Mouse (Mus musculus): ENCODE measurements around the gene Slc22a14. TPM values are rescaled to one million over a fixed set of nuclear protein-coding genes. Genes with fewer than 3 reads are reported as not detected.
"Not testable (repeated sequence)": the region's sequence is repeated elsewhere in the genome, so short reads cannot be mapped to it uniquely, and the experiment has no call there.

Slc22a14 gene
- polyA plus RNA-seq, 1 experiment, result not detected

GRCm38 (mm10) chr9:119375008-119375407, 9.7 kb upstream of the Slc22a14 start:
- Histone ChIP-seq H3K36me3 (ENCODE audit: control insufficient read depth, insufficient read depth) (no peaks in the 10 kb centered on the region), H3K4me2 (ENCODE audit: low read depth) (no peak overlapping the region), H3K79me2 (ENCODE audit: control insufficient read depth, insufficient read depth) (no peaks in the 10 kb centered on the region), H3K4me3 (no peak overlapping the region), H3ac (ENCODE audit: control insufficient read depth, insufficient read length) (no peak overlapping the region), H3K27me3 (ENCODE audit: control insufficient read depth, insufficient read depth, insufficient read length) (no peaks in the 10 kb centered on the region)
- TF ChIP-seq USF1 (IDR thresholded peaks at IDR 0.05; ENCODE audit: low read depth), result no peak
- TF ChIP-seq SRF (IDR thresholded peaks at IDR 0.05; ENCODE audit: control insufficient read depth, insufficient read length, low read depth), result no peak
- no peak for TF ChIP-seq POLR2AphosphoS2 (IDR thresholded peaks at IDR 0.05; ENCODE audit: insufficient read length, low read depth)
- TF ChIP-seq MAX (IDR thresholded peaks at IDR 0.05; ENCODE audit: low read depth), result no peak
- no peak for TF ChIP-seq REST (IDR thresholded peaks at IDR 0.05; ENCODE audit: insufficient read depth, insufficient read length)
- TF ChIP-seq POLR2A (IDR thresholded peaks at IDR 0.05; ENCODE audit: insufficient read length, low read depth), result no peak
- TF ChIP-seq E2F4 (IDR thresholded peaks at IDR 0.05; ENCODE audit: insufficient read depth), result no peak
- no peak for TF ChIP-seq TCF3 (IDR thresholded peaks at IDR 0.05; ENCODE audit: insufficient read length, low read depth)
- no peak for TF ChIP-seq TCF12 (IDR thresholded peaks at IDR 0.05; ENCODE audit: insufficient read depth, poor library complexity, severe bottlenecking)
- TF ChIP-seq MYOG (IDR thresholded peaks at IDR 0.05; ENCODE audit: control insufficient read depth in 1 of 3, insufficient read depth in 1 of 3, insufficient read length in 2 of 3, low read depth in 2 of 3), result no peak
- TF ChIP-seq MYOD1 (IDR thresholded peaks at IDR 0.05; ENCODE audit: control insufficient read depth in 1 of 3, insufficient read length in 2 of 3, low read depth in 2 of 3), result no peak
- TF ChIP-seq CEBPB (IDR thresholded peaks at IDR 0.05; ENCODE audit: insufficient read depth, poor library complexity, severe bottlenecking), result no peak

DNA sequence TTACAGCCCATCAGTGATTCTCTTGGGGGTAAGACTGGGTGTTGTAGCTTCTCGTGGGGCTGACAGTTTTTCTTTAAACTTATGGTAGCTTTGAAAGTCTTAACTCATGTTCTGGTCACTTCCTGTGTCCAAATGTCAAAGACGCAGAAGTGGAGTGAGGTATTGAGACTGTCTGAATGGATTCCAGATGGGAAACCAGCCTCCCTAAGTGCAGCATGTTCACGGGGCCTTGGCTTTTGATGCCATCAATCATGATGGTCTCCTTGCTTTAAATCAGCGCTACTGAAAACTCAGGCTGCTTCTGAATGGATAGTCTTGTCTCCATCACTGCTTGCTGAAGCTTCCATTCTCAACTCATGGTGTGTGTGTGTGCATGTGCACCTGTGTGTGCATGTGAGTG, 5.9 kb upstream of the Slc22a14 start:
- Histone ChIP-seq H3K4me2 (ENCODE audit: low read depth) (no peak overlapping the region), H3K36me3 (ENCODE audit: control insufficient read depth, insufficient read depth) (no peaks in the 10 kb centered on the region), H3K27me3 (ENCODE audit: control insufficient read depth, insufficient read depth, insufficient read length) (no peaks in the 10 kb centered on the region), H3K4me3 (no peak overlapping the region), H3ac (ENCODE audit: control insufficient read depth, insufficient read length) (no peak overlapping the region), H3K79me2 (ENCODE audit: control insufficient read depth, insufficient read depth) (no peaks in the 10 kb centered on the region)
- no peak for TF ChIP-seq TCF12 (IDR thresholded peaks at IDR 0.05; ENCODE audit: insufficient read depth, poor library complexity, severe bottlenecking)
- TF ChIP-seq MYOG (IDR thresholded peaks at IDR 0.05; ENCODE audit: control insufficient read depth in 1 of 3, insufficient read depth in 1 of 3, insufficient read length in 2 of 3, low read depth in 2 of 3), result no peak
- no peak for TF ChIP-seq SRF (IDR thresholded peaks at IDR 0.05; ENCODE audit: control insufficient read depth, insufficient read length, low read depth)
- no peak for TF ChIP-seq POLR2AphosphoS2 (IDR thresholded peaks at IDR 0.05; ENCODE audit: insufficient read length, low read depth)
- TF ChIP-seq MYOD1 (IDR thresholded peaks at IDR 0.05; ENCODE audit: control insufficient read depth in 1 of 3, insufficient read length in 2 of 3, low read depth in 2 of 3), result no peak
- TF ChIP-seq USF1 (IDR thresholded peaks at IDR 0.05; ENCODE audit: low read depth), result no peak
- no peak for TF ChIP-seq TCF3 (IDR thresholded peaks at IDR 0.05; ENCODE audit: insufficient read length, low read depth)
- TF ChIP-seq E2F4 (IDR thresholded peaks at IDR 0.05; ENCODE audit: insufficient read depth), result no peak
- no peak for TF ChIP-seq MAX (IDR thresholded peaks at IDR 0.05; ENCODE audit: low read depth)
- no peak for TF ChIP-seq POLR2A (IDR thresholded peaks at IDR 0.05; ENCODE audit: insufficient read length, low read depth)
- TF ChIP-seq REST (IDR thresholded peaks at IDR 0.05; ENCODE audit: insufficient read depth, insufficient read length), result no peak
- no peak for TF ChIP-seq CEBPB (IDR thresholded peaks at IDR 0.05; ENCODE audit: insufficient read depth, poor library complexity, severe bottlenecking)

GRCm38 (mm10) chr9:119370770-119371169, 5.4 kb upstream of the Slc22a14 start:
- H3K36me3 ChIP-seq (ENCODE audit: control insufficient read depth, insufficient read depth); H3K79me2 ChIP-seq (ENCODE audit: control insufficient read depth, insufficient read depth); H3ac ChIP-seq (ENCODE audit: control insufficient read depth, insufficient read length); H3K4me2 ChIP-seq (ENCODE audit: low read depth); H3K27me3 ChIP-seq (ENCODE audit: control insufficient read depth, insufficient read depth, insufficient read length); H3K4me3 ChIP-seq: not testable (repeated sequence)

DNA sequence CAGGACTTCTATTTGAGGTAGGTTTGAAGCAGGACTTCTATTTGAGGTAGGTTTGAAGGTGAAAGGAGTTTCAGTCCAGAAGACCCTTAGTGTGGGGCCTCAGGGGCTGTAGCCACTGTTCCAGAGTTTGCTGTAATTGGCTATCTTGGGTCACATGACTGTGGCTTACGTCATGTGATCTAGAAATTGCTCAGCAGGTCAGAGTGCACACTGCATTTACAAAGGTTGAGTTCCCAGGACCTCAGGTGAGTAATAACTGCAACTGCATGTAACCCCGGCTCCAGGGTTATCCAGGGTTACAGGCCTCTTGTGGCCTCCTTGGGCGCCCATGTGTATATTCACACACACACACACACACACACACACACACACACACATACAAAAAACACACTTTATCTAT, 3.0 kb upstream of the Slc22a14 start:
- no peaks in the 10 kb centered on the region for H3K27me3 ChIP-seq (ENCODE audit: control insufficient read depth, insufficient read depth, insufficient read length)
- H3K36me3 ChIP-seq (ENCODE audit: control insufficient read depth, insufficient read depth), result no peaks in the 10 kb centered on the region
- H3K79me2 ChIP-seq (ENCODE audit: control insufficient read depth, insufficient read depth), result no peaks in the 10 kb centered on the region
- no peak overlapping the region for H3K4me3 ChIP-seq
- no peak overlapping the region for H3K4me2 ChIP-seq (ENCODE audit: low read depth)
- H3ac ChIP-seq (ENCODE audit: control insufficient read depth, insufficient read length), result no peak overlapping the region
- TF ChIP-seq E2F4 (IDR thresholded peaks at IDR 0.05; ENCODE audit: insufficient read depth), result no peak
- TF ChIP-seq POLR2AphosphoS2 (IDR thresholded peaks at IDR 0.05; ENCODE audit: insufficient read length, low read depth), result no peak
- TF ChIP-seq TCF12 (IDR thresholded peaks at IDR 0.05; ENCODE audit: insufficient read depth, poor library complexity, severe bottlenecking), result no peak
- TF ChIP-seq MYOD1 (IDR thresholded peaks at IDR 0.05; ENCODE audit: control insufficient read depth in 1 of 3, insufficient read length in 2 of 3, low read depth in 2 of 3), result no peak
- TF ChIP-seq MYOG (IDR thresholded peaks at IDR 0.05; ENCODE audit: control insufficient read depth in 1 of 3, insufficient read depth in 1 of 3, insufficient read length in 2 of 3, low read depth in 2 of 3), result no peak
- no peak for TF ChIP-seq POLR2A (IDR thresholded peaks at IDR 0.05; ENCODE audit: insufficient read length, low read depth)
- TF ChIP-seq TCF3 (IDR thresholded peaks at IDR 0.05; ENCODE audit: insufficient read length, low read depth), result no peak
- TF ChIP-seq USF1 (IDR thresholded peaks at IDR 0.05; ENCODE audit: low read depth), result no peak
- TF ChIP-seq MAX (IDR thresholded peaks at IDR 0.05; ENCODE audit: low read depth), result no peak
- TF ChIP-seq SRF (IDR thresholded peaks at IDR 0.05; ENCODE audit: control insufficient read depth, insufficient read length, low read depth), result no peak
- TF ChIP-seq REST (IDR thresholded peaks at IDR 0.05; ENCODE audit: insufficient read depth, insufficient read length), result no peak
- TF ChIP-seq CEBPB (IDR thresholded peaks at IDR 0.05; ENCODE audit: insufficient read depth, poor library complexity, severe bottlenecking), result no peak

GRCm38 (mm10) chr9:119363229-119363628, 2.1 kb downstream of the Slc22a14 start:
- no peaks in the 10 kb centered on the region for H3K27me3 ChIP-seq (ENCODE audit: control insufficient read depth, insufficient read depth, insufficient read length)
- no peak for TF ChIP-seq REST (IDR thresholded peaks at IDR 0.05; ENCODE audit: insufficient read depth, insufficient read length)
- TF ChIP-seq TCF3 (IDR thresholded peaks at IDR 0.05; ENCODE audit: insufficient read length, low read depth), result no peak
- no peak for TF ChIP-seq USF1 (IDR thresholded peaks at IDR 0.05; ENCODE audit: low read depth)
- TF ChIP-seq POLR2AphosphoS2 (IDR thresholded peaks at IDR 0.05; ENCODE audit: insufficient read length, low read depth), result no peak
- TF ChIP-seq MYOD1 (IDR thresholded peaks at IDR 0.05; ENCODE audit: control insufficient read depth in 1 of 3, insufficient read length in 2 of 3, low read depth in 2 of 3), result no peak
- no peak for TF ChIP-seq SRF (IDR thresholded peaks at IDR 0.05; ENCODE audit: control insufficient read depth, insufficient read length, low read depth)
- TF ChIP-seq POLR2A (IDR thresholded peaks at IDR 0.05; ENCODE audit: insufficient read length, low read depth), result no peak
- TF ChIP-seq MYOG (IDR thresholded peaks at IDR 0.05; ENCODE audit: control insufficient read depth in 1 of 3, insufficient read depth in 1 of 3, insufficient read length in 2 of 3, low read depth in 2 of 3), result no peak
- TF ChIP-seq CEBPB (IDR thresholded peaks at IDR 0.05; ENCODE audit: insufficient read depth, poor library complexity, severe bottlenecking), result no peak
- TF ChIP-seq TCF12 (IDR thresholded peaks at IDR 0.05; ENCODE audit: insufficient read depth, poor library complexity, severe bottlenecking), result no peak
- no peak for TF ChIP-seq MAX (IDR thresholded peaks at IDR 0.05; ENCODE audit: low read depth)
- no peak for TF ChIP-seq E2F4 (IDR thresholded peaks at IDR 0.05; ENCODE audit: insufficient read depth)
- H3K79me2 ChIP-seq (ENCODE audit: control insufficient read depth, insufficient read depth), result no peaks in the 10 kb centered on the region
- no peak overlapping the region for H3ac ChIP-seq (ENCODE audit: control insufficient read depth, insufficient read length)
- H3K36me3 ChIP-seq (ENCODE audit: control insufficient read depth, insufficient read depth), result no peaks in the 10 kb centered on the region
- H3K4me2 ChIP-seq (ENCODE audit: low read depth), result no peak overlapping the region
- no peak overlapping the region for H3K4me3 ChIP-seq

All from myocyte (in vitro differentiated cells).